In genomic region chr10:80323261-80324119, GRCm38 (mm10) we compare ENCODE assay signal across 8 mouse cellular contexts. TPM values are rescaled to one million over a fixed set of nuclear protein-coding genes. Genes with fewer than 3 reads are reported as not detected.
DNase-seq lines count a peak whose midpoint lies in the region; ATAC-seq and TF ChIP-seq lines count a peak whose summit lies in the region.

No protein-coding gene starts in this region.

- DNase-seq in right cerebral cortex, postnatal 14 days: peak; percentile 60
- DNase-seq in right cerebral cortex, postnatal 36 days (ENCODE audit: low spot score in 2 of 2): no peak
- DNase-seq in embryo, embryonic 10.5 days (ENCODE audit: low spot score): peak; percentile 66
- peak; percentile 83 to 87 for DNase-seq in heart, adult 18-20 months
- peak; percentile 83 for DNase-seq in lung, adult 2 months
- peak; percentile 67 for DNase-seq in thymus, postnatal 14 days

- no peak for TF ChIP-seq CTCF in intestine, postnatal 0 days (IDR thresholded peaks at IDR 0.05; ENCODE audit: low read depth)
- no peak for TF ChIP-seq CTCF in lung, adult 2 months (IDR thresholded peaks at IDR 0.05; ENCODE audit: insufficient read depth, low read length)

- 0 out of 2 replicates have a peak, but pooled peaks have one; percentile 25 for TF ChIP-seq POLR2A in lung, adult 2 months (IDR thresholded peaks at IDR 0.05; ENCODE audit: borderline replicate concordance, extremely low read depth, low read depth, low read length)

- H3K27me3 ChIP-seq in intestine, postnatal 0 days (replicated peaks; ENCODE audit: control insufficient read depth, insufficient read depth, low read length): no peaks in the 10 kb centered on the region
- peaks cover 15% of the 10 kb centered on the region; the same call in 1 of the 2 replicates for H3K27me3 ChIP-seq in neural tube, embryonic 13.5 days

- peak overlapping the region; percentile 28; the same call in 1 of the 2 replicates for H3K9ac ChIP-seq in intestine, postnatal 0 days (ENCODE audit: low read depth, low read length)
- H3K9ac ChIP-seq in neural tube, embryonic 13.5 days: peak overlapping the region; percentile 60

- H3K9me3 ChIP-seq in intestine, postnatal 0 days (ENCODE audit: control insufficient read depth): no peaks in the 10 kb centered on the region
- H3K9me3 ChIP-seq in neural tube, embryonic 13.5 days: no peaks in the 10 kb centered on the region

- peaks cover 10% of the 10 kb centered on the region for H3K36me3 ChIP-seq in intestine, postnatal 0 days (ENCODE audit: control insufficient read depth, insufficient read depth)
- H3K36me3 ChIP-seq in neural tube, embryonic 13.5 days: peaks cover 3% of the 10 kb centered on the region

- ATAC-seq in intestine, postnatal 0 days: peak; percentile 43
- ATAC-seq in neural tube, embryonic 13.5 days (ENCODE audit: low read depth): peak; percentile 13

- WGBS in intestine, postnatal 0 days: 1% methylated on average over 43 of the region's 46 CpGs
- WGBS in lung, adult 2 months: under 1% methylated on average over 46 of the region's 46 CpGs
- 2% methylated on average over 42 of the region's 46 CpGs for WGBS in neural tube, embryonic 13.5 days

- peak overlapping the region; percentile 73 for H3K27ac ChIP-seq in intestine, postnatal 0 days (ENCODE audit: low read depth, low read length)
- H3K27ac ChIP-seq in neural tube, embryonic 13.5 days (replicated peaks): no peak overlapping the region

- H3K4me3 ChIP-seq in intestine, postnatal 0 days (ENCODE audit: low read depth, low read length): peak overlapping the region; percentile 47
- H3K4me3 ChIP-seq in lung, adult 2 months (replicated peaks; ENCODE audit: extremely low read depth, low read depth, low read length): peak overlapping the region; percentile 66
- peak overlapping the region; percentile 42 for H3K4me3 ChIP-seq in neural tube, embryonic 13.5 days

- H3K4me2 ChIP-seq in intestine, postnatal 0 days (replicated peaks; ENCODE audit: low read depth): peak overlapping the region; percentile 97
- H3K4me2 ChIP-seq in neural tube, embryonic 13.5 days: peak overlapping the region; percentile 83

- H3K4me1 ChIP-seq in intestine, postnatal 0 days (replicated peaks; ENCODE audit: control insufficient read depth, insufficient read depth, low read length): peaks cover 14% of the 10 kb centered on the region
- H3K4me1 ChIP-seq in lung, adult 2 months (ENCODE audit: control insufficient read depth, insufficient read depth, low read length): peaks cover 10% of the 10 kb centered on the region
- H3K4me1 ChIP-seq in neural tube, embryonic 13.5 days (replicated peaks): peaks cover 34% of the 10 kb centered on the region

RNA-seq across cellular contexts. Expression of gene 2310011J03Rik, which starts 3.2 kb away (rescaled TPM):
- 10 to 100 TPM; 15.8 to 16.6 TPM for total RNA-seq in heart, adult 18-20 months (2021)
- 85.2 and 87.6 TPM in 2 replicates for polyA plus RNA-seq in intestine, postnatal 0 days (2015; fragmentation: Nextera tagmentation; extraction: Ambion mirVana)
- 58.4 and 62.4 TPM in 2 replicates for polyA plus RNA-seq in lung, adult 2 months (2012; rRNA removed)
- 27.9 and 30.7 TPM in 2 replicates for polyA plus RNA-seq in neural tube, embryonic 13.5 days (2015; fragmentation: Nextera tagmentation; extraction: Ambion mirVana)

RNA-seq across cellular contexts. Expression of gene Pcsk4, which starts 5.8 kb away (rescaled TPM):
- 1 to 10 TPM; 1.3 TPM for total RNA-seq in heart, adult 18-20 months (2021)
- 13.1 and 18.8 TPM in 2 replicates for polyA plus RNA-seq in intestine, postnatal 0 days (2015; fragmentation: Nextera tagmentation; extraction: Ambion mirVana)
- 9.8 and 10.4 TPM in 2 replicates for polyA plus RNA-seq in lung, adult 2 months (2012; rRNA removed)
- 2.9 and 3.6 TPM in 2 replicates for polyA plus RNA-seq in neural tube, embryonic 13.5 days (2015; fragmentation: Nextera tagmentation; extraction: Ambion mirVana)

RNA-seq across cellular contexts. Expression of gene Reep6, which starts 6.3 kb away (rescaled TPM):
- 1 to 10 TPM; 4.8 to 5.3 TPM for total RNA-seq in heart, adult 18-20 months (2021)
- polyA plus RNA-seq in intestine, postnatal 0 days (2015; fragmentation: Nextera tagmentation; extraction: Ambion mirVana): 261 and 282 TPM in 2 replicates
- polyA plus RNA-seq in lung, adult 2 months (2012; rRNA removed): 23.7 and 26.8 TPM in 2 replicates
- polyA plus RNA-seq in neural tube, embryonic 13.5 days (2015; fragmentation: Nextera tagmentation; extraction: Ambion mirVana): 3.3 and 4.5 TPM in 2 replicates

RNA-seq across cellular contexts. Expression of gene Adamtsl5, which starts 24.7 kb away (rescaled TPM):
- total RNA-seq in heart, adult 18-20 months (2021): 10 to 100 TPM; 75.6 to 80.1 TPM
- polyA plus RNA-seq in intestine, postnatal 0 days (2015; fragmentation: Nextera tagmentation; extraction: Ambion mirVana): 46.7 and 50.4 TPM in 2 replicates
- 87.6 and 89.2 TPM in 2 replicates for polyA plus RNA-seq in lung, adult 2 months (2012; rRNA removed)
- 1.6 and 1.8 TPM in 2 replicates for polyA plus RNA-seq in neural tube, embryonic 13.5 days (2015; fragmentation: Nextera tagmentation; extraction: Ambion mirVana)

RNA-seq across cellular contexts. Expression of gene Apc2, which starts 27.7 kb away (rescaled TPM):
- 1 to 10 TPM; 2.6 to 2.8 TPM for total RNA-seq in heart, adult 18-20 months (2021)
- 1.1 and 1.6 TPM in 2 replicates for polyA plus RNA-seq in intestine, postnatal 0 days (2015; fragmentation: Nextera tagmentation; extraction: Ambion mirVana)
- 3.8 and 4.1 TPM in 2 replicates for polyA plus RNA-seq in lung, adult 2 months (2012; rRNA removed)
- 153 and 156 TPM in 2 replicates for polyA plus RNA-seq in neural tube, embryonic 13.5 days (2015; fragmentation: Nextera tagmentation; extraction: Ambion mirVana)

Comparison
In these comparisons a context has a peak if more than half of its experiments do, and no peak if none do; other contexts are left out.
1. DNase-seq: peak in right cerebral cortex, postnatal 14 days (single experiment), embryo, embryonic 10.5 days (single experiment), heart, adult 18-20 months (2 of 2), lung, adult 2 months (single experiment) and thymus, postnatal 14 days (single experiment); none in right cerebral cortex, postnatal 36 days (0 of 2).
2. Peak in every context shown above with its lines, with median percentiles within 50 percentile points of each other: H3K4me3 ChIP-seq.